Mouse (Mus musculus): ENCODE results near the gene Car2.

DNA sequence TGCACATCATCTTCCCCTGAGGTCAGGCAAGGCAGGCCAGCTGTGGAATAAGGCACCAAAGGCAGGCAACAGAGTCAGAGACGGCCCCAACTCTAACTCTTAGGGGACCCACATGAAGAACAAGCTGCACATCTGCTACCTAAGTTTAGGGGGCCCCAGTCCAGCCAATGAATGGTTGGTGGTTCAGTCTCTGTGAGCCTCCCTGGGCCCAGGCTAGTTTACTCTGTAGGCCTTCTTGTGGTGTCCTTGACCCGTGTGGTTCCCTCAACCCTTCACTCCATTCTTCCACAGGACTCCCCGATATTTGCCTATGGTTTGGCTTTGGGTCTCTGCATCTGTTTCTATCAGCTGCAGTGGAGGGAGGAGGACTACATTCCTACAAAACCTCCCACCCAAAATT, 17.3 kb downstream of the Car2 start:
- no peak for TF ChIP-seq POLR2A (IDR thresholded peaks at IDR 0.05; ENCODE audit: insufficient read depth, low read depth, low read length)
- no peak for TF ChIP-seq CTCF (IDR thresholded peaks at IDR 0.05)

Data from heart, adult 2 months (tissue).